8 mouse cellular contexts compared by ENCODE assay signal in the genomic region with DNA sequence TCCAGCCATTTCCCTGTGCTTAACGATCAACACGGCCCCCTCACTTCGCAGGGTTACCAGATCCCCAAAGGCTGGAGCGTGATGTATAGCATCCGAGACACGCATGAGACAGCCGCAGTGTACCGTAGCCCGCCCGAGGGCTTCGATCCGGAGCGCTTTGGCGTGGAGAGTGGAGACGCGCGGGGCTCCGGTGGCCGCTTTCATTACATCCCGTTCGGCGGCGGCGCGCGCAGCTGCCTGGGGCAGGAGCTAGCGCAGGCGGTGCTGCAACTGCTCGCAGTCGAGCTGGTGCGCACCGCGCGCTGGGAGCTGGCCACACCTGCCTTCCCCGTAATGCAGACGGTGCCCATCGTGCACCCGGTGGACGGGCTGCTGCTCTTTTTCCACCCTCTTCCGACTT. TPM values are rescaled to one million over a fixed set of nuclear protein-coding genes. Genes with fewer than 3 reads are reported as not detected.
DNase-seq lines count a peak whose midpoint lies in the region; ATAC-seq and TF ChIP-seq lines count a peak whose summit lies in the region.

No protein-coding gene starts in this region.

- no peak for TF ChIP-seq POLR2A in embryonic fibroblast, embryonic 13.5 days (IDR thresholded peaks at IDR 0.05; ENCODE audit: low read depth, low read length)

- H3K4me1 ChIP-seq in kidney, embryonic 16.5 days (ENCODE audit: insufficient read depth, low read length) = peaks cover 28% of the 10 kb centered on the region
- peaks cover 11% of the 10 kb centered on the region for H3K4me1 ChIP-seq in embryonic fibroblast, embryonic 13.5 days (ENCODE audit: control insufficient read depth, insufficient read depth, low read length)
- H3K4me1 ChIP-seq in limb, embryonic 12.5 days (replicated peaks) = peaks cover 42% of the 10 kb centered on the region

- ATAC-seq in kidney, embryonic 16.5 days (ENCODE audit: low FRiP score, low TSS enrichment) = peak; percentile 46
- ATAC-seq in limb, embryonic 12.5 days (ENCODE audit: insufficient number of reproducible peaks, insufficient read depth, low FRiP score, low TSS enrichment, low read depth) = no peak

- H3K36me3 ChIP-seq in kidney, embryonic 16.5 days (ENCODE audit: insufficient read depth, low read length) = no peaks in the 10 kb centered on the region
- no peaks in the 10 kb centered on the region for H3K36me3 ChIP-seq in limb, embryonic 12.5 days

- peak overlapping the region; percentile 49 for H3K4me3 ChIP-seq in kidney, embryonic 16.5 days (ENCODE audit: low read length)
- peak overlapping the region; percentile 49 for H3K4me3 ChIP-seq in embryonic fibroblast, embryonic 13.5 days (ENCODE audit: insufficient read depth, low read length)
- H3K4me3 ChIP-seq in limb, embryonic 12.5 days (replicated peaks) = peak overlapping the region; percentile 43

- DNase-seq in kidney, adult 11 months = no peak
- peak; percentile 47 for DNase-seq in R1 (ENCODE audit: low read depth, low spot score)
- peak; percentile 70 for DNase-seq in retina, embryonic 14.5 days (ENCODE audit: low spot score)
- DNase-seq in cerebellum, adult 8-10 months = no peak
- no peak for DNase-seq in c-Kit-positive CD71-positive TER-119-positive erythroid progenitor cells, embryonic 14.5 days (ENCODE audit: low spot score)

- 0 out of 2 replicates have a peak overlapping the region, but pooled peaks have one; percentile 9 for H3K9ac ChIP-seq in kidney, embryonic 16.5 days (replicated peaks; ENCODE audit: low read length)
- H3K9ac ChIP-seq in limb, embryonic 12.5 days (replicated peaks) = 0 out of 2 replicates have a peak overlapping the region, but pooled peaks have one; percentile 8

- H3K4me2 ChIP-seq in kidney, embryonic 16.5 days (replicated peaks; ENCODE audit: low read depth, low read length) = peak overlapping the region; percentile 63
- peak overlapping the region; percentile 74 for H3K4me2 ChIP-seq in limb, embryonic 12.5 days

- under 1% methylated on average over 40 of the region's 40 CpGs for WGBS in kidney, embryonic 16.5 days
- under 1% methylated on average over 40 of the region's 40 CpGs for WGBS in limb, embryonic 12.5 days

- H3K27me3 ChIP-seq in kidney, embryonic 16.5 days (ENCODE audit: insufficient read depth, low read length) = peaks cover 100% of the 10 kb centered on the region
- H3K27me3 ChIP-seq in limb, embryonic 12.5 days = peaks cover 100% of the 10 kb centered on the region

- TF ChIP-seq CTCF in embryonic fibroblast, embryonic 13.5 days (IDR thresholded peaks at IDR 0.05; ENCODE audit: borderline replicate concordance, insufficient read depth, low read length) = no peak

- no peak overlapping the region for H3K27ac ChIP-seq in kidney, embryonic 16.5 days (ENCODE audit: low read length)
- H3K27ac ChIP-seq in embryonic fibroblast, embryonic 13.5 days (ENCODE audit: insufficient read depth, low read length) = no peak overlapping the region
- H3K27ac ChIP-seq in limb, embryonic 12.5 days = no peak overlapping the region

- H3K9me3 ChIP-seq in kidney, embryonic 16.5 days (ENCODE audit: low read length) = no peaks in the 10 kb centered on the region
- H3K9me3 ChIP-seq in limb, embryonic 12.5 days = no peaks in the 10 kb centered on the region

RNA-seq across cellular contexts. Expression of gene Cyp26a1, which starts 4.7 kb away (rescaled TPM):
- polyA plus RNA-seq in kidney, embryonic 16.5 days (2015; fragmentation: Nextera tagmentation; extraction: Ambion mirVana) = 1.8 and 3.1 TPM in 2 replicates
- not detected in 2 replicates for polyA plus RNA-seq in embryonic fibroblast, embryonic 13.5 days (2011; ENCODE audit: insufficient read length, low read depth, missing spikeins)
- 6.0 and 6.6 TPM in 2 replicates for polyA plus RNA-seq in limb, embryonic 12.5 days (2016; fragmentation: Nextera tagmentation; extraction: Ambion mirVana)

RNA-seq across cellular contexts. Expression of gene Cyp26c1, which starts 7.5 kb away (rescaled TPM):
- polyA plus RNA-seq in kidney, embryonic 16.5 days (2015; fragmentation: Nextera tagmentation; extraction: Ambion mirVana) = 0.11 and 0.13 TPM in 2 replicates
- not detected in 2 replicates for polyA plus RNA-seq in embryonic fibroblast, embryonic 13.5 days (2011; ENCODE audit: insufficient read length, low read depth, missing spikeins)
- 0.19 and 0.23 TPM in 2 replicates for polyA plus RNA-seq in limb, embryonic 12.5 days (2016; fragmentation: Nextera tagmentation; extraction: Ambion mirVana)

Comparison
In these comparisons a context has a peak if more than half of its experiments do, and no peak if none do; other contexts are left out.
1. DNase-seq: peak in R1 (single experiment) and retina, embryonic 14.5 days (single experiment); none in kidney, adult 11 months (single experiment), cerebellum, adult 8-10 months (single experiment) and c-Kit-positive CD71-positive TER-119-positive erythroid progenitor cells, embryonic 14.5 days (single experiment).
2. Peak in every context shown above with its lines, with median percentiles within 50 percentile points of each other: H3K4me3 ChIP-seq.